Mouse (Mus musculus): ENCODE measurements around the gene Dnaaf1.

DNA sequence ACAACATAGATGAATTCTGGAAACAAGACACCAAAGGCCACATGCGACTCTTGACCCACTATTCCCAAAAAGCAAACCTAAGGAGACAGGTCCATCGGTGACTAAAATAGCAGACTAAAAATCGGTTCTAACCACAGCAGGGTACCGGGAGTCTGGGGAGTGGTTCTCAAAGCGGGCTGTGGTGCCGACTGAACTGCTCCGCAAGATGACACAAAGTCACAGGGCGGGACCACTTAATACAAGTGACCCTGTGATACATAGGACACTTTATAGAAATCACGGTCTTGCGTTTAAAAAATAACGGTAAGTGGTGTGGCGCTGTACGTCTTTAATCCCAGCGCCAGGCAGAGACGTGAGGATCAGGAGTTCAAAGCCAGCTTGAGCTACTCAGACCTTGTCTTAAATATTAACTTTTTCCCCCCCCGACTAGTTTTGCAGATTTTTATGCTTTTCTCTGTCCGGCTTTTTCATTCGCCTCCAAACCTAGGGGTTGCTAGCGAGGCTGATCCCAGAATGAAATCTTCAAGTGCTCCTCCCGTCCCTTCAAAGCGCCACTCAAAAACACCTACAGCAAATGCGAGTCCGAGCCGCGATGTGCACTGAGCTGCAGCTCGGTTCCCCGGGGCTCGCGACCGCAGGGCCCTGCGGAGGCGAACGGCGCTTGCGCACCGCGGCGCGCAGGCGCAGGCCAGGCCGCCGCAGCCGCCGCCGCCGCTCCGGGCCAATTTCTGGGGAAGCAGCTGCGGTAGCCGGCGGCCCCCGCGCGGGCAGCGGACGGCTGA is 17.0 kb upstream of the Dnaaf1 start:
- TF ChIP-seq CTCF (IDR thresholded peaks at IDR 0.05; ENCODE audit: low read depth, low read length): no peak
- no peak for TF ChIP-seq POLR2A (IDR thresholded peaks at IDR 0.05; ENCODE audit: borderline replicate concordance, low read depth, low read length)
